In genomic region chr12:13532731-13533365, GRCm38 (mm10) we compare ENCODE assay signal across 10 mouse cellular contexts.
DNase-seq lines count a peak whose midpoint lies in the region; ATAC-seq and TF ChIP-seq lines count a peak whose summit lies in the region.
"Had no signal": no experiment of that assay in that cellular context is flagged by ENCODE, and none has a peak within 500 bp of the region (broad histone marks: within the 10 kb centered on the region; RNA-seq: fewer than 3 reads in every experiment).

No protein-coding gene starts in this region.

- no peaks in the 10 kb centered on the region for H3K4me1 ChIP-seq in neural tube, embryonic 15.5 days
- H3K4me1 ChIP-seq in cortical plate, adult 2 months (ENCODE audit: control insufficient read depth, insufficient read depth, low read length), result no peaks in the 10 kb centered on the region
- H3K4me1 ChIP-seq in stomach, postnatal 0 days (replicated peaks; ENCODE audit: control insufficient read depth, insufficient read depth), result no peaks in the 10 kb centered on the region
- no peaks in the 10 kb centered on the region for H3K4me1 ChIP-seq in heart, embryonic 11.5 days (ENCODE audit: control insufficient read depth, insufficient read depth, low read length)

- H3K36me3 ChIP-seq in neural tube, embryonic 15.5 days, result peaks cover 9% of the 10 kb centered on the region; the same call in 1 of the 2 replicates
- peaks cover 4% of the 10 kb centered on the region; the same call in 1 of the 2 replicates for H3K36me3 ChIP-seq in stomach, postnatal 0 days (ENCODE audit: control insufficient read depth, insufficient read depth, low read length)
- H3K36me3 ChIP-seq in heart, embryonic 11.5 days (ENCODE audit: control insufficient read depth, insufficient read depth, low read length), result no peaks in the 10 kb centered on the region

- intact Hi-C loops in heart, postnatal 10 days (cut with DNase I), result no loop called here

- no peak for TF ChIP-seq EP300 in stomach, postnatal 0 days (optimal IDR thresholded peaks at IDR 0.05)

- H3K9ac ChIP-seq in neural tube, embryonic 15.5 days (replicated peaks), result no peak overlapping the region
- H3K9ac ChIP-seq in stomach, postnatal 0 days (ENCODE audit: low read length), result no peak overlapping the region
- H3K9ac ChIP-seq in heart, embryonic 11.5 days (ENCODE audit: low read depth, low read length), result no peak overlapping the region

- no peak overlapping the region for H3K4me3 ChIP-seq in neural tube, embryonic 15.5 days (replicated peaks)
- no peak overlapping the region for H3K4me3 ChIP-seq in cortical plate, adult 2 months (ENCODE audit: insufficient read depth, low read length)
- H3K4me3 ChIP-seq in stomach, postnatal 0 days (ENCODE audit: low read depth, low read length), result no peak overlapping the region
- no peak overlapping the region for H3K4me3 ChIP-seq in heart, embryonic 11.5 days (ENCODE audit: low read depth, low read length)

- no peak for TF ChIP-seq POLR2A in cortical plate, adult 2 months (IDR thresholded peaks at IDR 0.05; ENCODE audit: extremely low read depth, insufficient read depth, low read length)

- no peak for ATAC-seq in neural tube, embryonic 15.5 days (ENCODE audit: low FRiP score)
- ATAC-seq in stomach, postnatal 0 days (ENCODE audit: low FRiP score, low TSS enrichment), result no peak
- no peak for ATAC-seq in heart, embryonic 11.5 days (replicated peaks; ENCODE audit: insufficient number of reproducible peaks, low FRiP score, low TSS enrichment)

- no peaks in the 10 kb centered on the region for H3K27me3 ChIP-seq in neural tube, embryonic 15.5 days (replicated peaks)
- H3K27me3 ChIP-seq in stomach, postnatal 0 days (ENCODE audit: control insufficient read depth, insufficient read depth, low read length), result no peaks in the 10 kb centered on the region
- H3K27me3 ChIP-seq in heart, embryonic 11.5 days (ENCODE audit: control insufficient read depth, insufficient read depth, low read length), result no peaks in the 10 kb centered on the region

- peak; percentile 35; the same call in 1 of the 2 replicates for TF ChIP-seq CTCF in cortical plate, adult 2 months (IDR thresholded peaks at IDR 0.05; ENCODE audit: extremely low read depth, insufficient read depth, low read length)
- peak; percentile 61 for TF ChIP-seq CTCF in stomach, postnatal 0 days (IDR thresholded peaks at IDR 0.05; ENCODE audit: low read depth)

- no peak overlapping the region for H3K27ac ChIP-seq in neural tube, embryonic 15.5 days (replicated peaks)
- no peak overlapping the region for H3K27ac ChIP-seq in cortical plate, adult 2 months (ENCODE audit: insufficient read depth, low read length)
- no peak overlapping the region for H3K27ac ChIP-seq in stomach, postnatal 0 days (replicated peaks)
- H3K27ac ChIP-seq in heart, embryonic 11.5 days (ENCODE audit: low read depth, low read length), result no peak overlapping the region
- H3K27ac ChIP-seq: macrophage had no signal

- no peak overlapping the region for H3K4me2 ChIP-seq in neural tube, embryonic 15.5 days
- H3K4me2 ChIP-seq in stomach, postnatal 0 days (replicated peaks; ENCODE audit: low read depth), result no peak overlapping the region
- no peak overlapping the region for H3K4me2 ChIP-seq in heart, embryonic 11.5 days

- peak; percentile 66 for DNase-seq in heart, adult 11 months
- no peak for DNase-seq in heart, postnatal 10 days
- DNase-seq in neural tube, embryonic 10.5 days (ENCODE audit: extremely low spot score, low spot score), result peak; percentile 15
- no peak for DNase-seq in stomach, postnatal 0 days (ENCODE audit: low spot score)
- DNase-seq in urinary bladder, adult 2 months (ENCODE audit: low spot score), result no peak
- DNase-seq: heart, postnatal 14 days had no signal

- 90% methylated on average over 1 of the region's 1 CpGs for WGBS in neural tube, embryonic 15.5 days
- 83% methylated on average over 1 of the region's 1 CpGs for WGBS in stomach, postnatal 0 days
- 67% methylated on average over 1 of the region's 1 CpGs for WGBS in heart, embryonic 11.5 days (ENCODE audit: insufficient replicate concordance)

- H3K9me3 ChIP-seq in neural tube, embryonic 15.5 days (replicated peaks), result no peaks in the 10 kb centered on the region
- H3K9me3 ChIP-seq in stomach, postnatal 0 days (ENCODE audit: control insufficient read depth, low read length), result no peaks in the 10 kb centered on the region
- H3K9me3 ChIP-seq in heart, embryonic 11.5 days (replicated peaks; ENCODE audit: control insufficient read depth, low read length), result no peaks in the 10 kb centered on the region

Comparison
In these comparisons a context has a peak if more than half of its experiments do, and no peak if none do; other contexts are left out.
1. DNase-seq: peak in heart, adult 11 months (single experiment) and neural tube, embryonic 10.5 days (single experiment); none in heart, postnatal 10 days (0 of 2), stomach, postnatal 0 days (single experiment) and urinary bladder, adult 2 months (single experiment).